Mouse (Mus musculus) embryonic facial prominence, embryonic 11.5 days (tissue): ENCODE data around the gene Nme2. TPM values are rescaled to one million over a fixed set of nuclear protein-coding genes. Genes with fewer than 3 reads are reported as not detected.

Source experiments
- ATAC-seq: fragments of 200-750 bp; cut with Nextera tagmentation; replicated peaks from 2 replicates; pipeline ENCODE4 v1.8.0; 2017; ENCODE audit warnings: low read depth; ENCODE audit not compliant: insufficient number of reproducible peaks, low FRiP score, low TSS enrichment
- DNase-seq: peaks from one replicate; pipeline ENCODE4 v3.0.0-alpha.2; 2015; ENCODE audit warnings: low spot score
- H3K27ac ChIP-seq: fragments of 300-500 bp; sonication (generic); replicated peaks from 2 replicates; pipeline ENCODE4 v1.5.1; 2014; ENCODE audit warnings: mild to moderate bottlenecking, low read depth, low read length, control low read depth
- H3K27me3 ChIP-seq: fragments of 300-500 bp; sonication (generic); 2 replicates; pipeline ENCODE4 v1.6.1; 2014; ENCODE audit warnings: mild to moderate bottlenecking, low read length, moderate library complexity, mixed read lengths; ENCODE audit not compliant: control insufficient read depth, insufficient read depth
- H3K36me3 ChIP-seq: fragments of 300-500 bp; sonication (generic); replicated peaks from 2 replicates; pipeline ENCODE4 v1.6.1; 2014; ENCODE audit warnings: low read depth, mild to moderate bottlenecking, low read length, moderate library complexity, mixed read lengths; ENCODE audit not compliant: control insufficient read depth, insufficient read depth
- H3K4me1 ChIP-seq: fragments of 300-500 bp; sonication (generic); 2 replicates; pipeline ENCODE4 v1.6.1; 2014; ENCODE audit warnings: low read length, mixed read lengths; ENCODE audit not compliant: control insufficient read depth, insufficient read depth
- H3K4me2 ChIP-seq: fragments of 300-500 bp; sonication (generic); 2 replicates; pipeline ENCODE4 v1.6.1; 2014; ENCODE audit warnings: low read depth, mild to moderate bottlenecking, control low read depth, low read length, moderate library complexity
- H3K4me3 ChIP-seq: fragments of 300-500 bp; sonication (generic); 2 replicates; pipeline ENCODE4 v1.5.1; 2014; ENCODE audit warnings: low read depth, low read length, control low read depth
- H3K9ac ChIP-seq: fragments of 300-500 bp; sonication (generic); replicated peaks from 2 replicates; pipeline ENCODE4 v1.6.1; 2014; ENCODE audit warnings: mild to moderate bottlenecking, control low read depth, low read length
- H3K9me3 ChIP-seq: fragments of 300-500 bp; sonication (generic); replicated peaks from 2 replicates; pipeline ENCODE4 v1.6.1; 2016; ENCODE audit warnings: mild to moderate bottlenecking, low read length, inconsistent platforms, mixed read lengths; ENCODE audit not compliant: control insufficient read depth
- WGBS: fragments of 180-500 bp; shearing (Covaris S2); extraction: QIAGEN DNeasy Blood & Tissue Kit; methylation state at CpG from one replicate; pipeline ENCODE4 v1.1.7; 2014; 5-methylcytosine and 5-hydroxymethylcytosine counted together
- polyA plus RNA-seq: library from polyadenylated mRNA; unstranded; fragments of >200 nt; fragmentation: Nextera tagmentation; extraction: Ambion mirVana; gene quantifications from 2 replicates; pipeline ENCODE4 v1.2.1, GENCODE M21; 2014

Gene Nme2
- polyA plus RNA-seq, 1 experiment from 2014 or later = 230 TPM

DNA sequence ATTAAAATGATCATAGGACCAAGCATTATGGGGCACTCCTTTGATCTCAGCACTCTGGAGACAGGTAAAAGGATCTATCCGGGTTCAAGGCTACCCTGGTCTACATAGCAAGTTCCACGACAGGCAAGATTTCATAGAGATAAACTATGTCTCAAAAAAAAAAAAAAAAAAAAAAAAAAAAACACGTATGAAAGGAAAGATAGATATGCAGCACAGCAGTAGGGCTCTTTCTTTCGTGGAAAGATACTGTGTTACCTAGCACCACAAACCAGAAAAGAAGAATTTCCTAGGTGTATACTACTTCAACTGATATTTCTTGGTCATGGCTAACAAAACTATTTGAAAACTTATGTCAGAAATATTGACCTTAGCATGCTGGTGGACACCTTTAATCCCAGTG, 49.2 kb downstream of the Nme2 start:
- Histone ChIP-seq H3K36me3 (peaks cover 2% of the 10 kb centered on the region; the same call in 1 of the 2 replicates), H3K4me1 (no peaks in the 10 kb centered on the region), H3K4me3 (no peak overlapping the region), H3K9ac (no peak overlapping the region), H3K27me3 (no peaks in the 10 kb centered on the region), H3K27ac (no peak overlapping the region), H3K9me3 (no peaks in the 10 kb centered on the region), H3K4me2 (no peak overlapping the region)
- no peak for ATAC-seq
- no peak for DNase-seq
- 88% methylated on average over 4 of the region's 4 CpGs for WGBS

Other genes starting within 250 kb of the Nme2 start
- 49.2 and 53.0 TPM in 2 replicates for gene Utp18, start 70.5 kb downstream of the Nme2 start, polyA plus RNA-seq
- 29.1 and 31.3 TPM in 2 replicates for gene Mbtd1, start 70.4 kb downstream of the Nme2 start, polyA plus RNA-seq
- 425 and 429 TPM in 2 replicates for gene Gm20390, start 12.0 kb upstream of the Nme2 start, polyA plus RNA-seq
- gene Nme1, start 12.3 kb upstream of the Nme2 start, polyA plus RNA-seq = 188 and 218 TPM in 2 replicates
- gene Spag9, start 39.8 kb upstream of the Nme2 start, polyA plus RNA-seq = 42.4 and 42.9 TPM in 2 replicates